Mouse (Mus musculus) limb, embryonic 14.5 days (tissue): Measurements from ENCODE around the gene Sacs. TPM values are rescaled to one million over a fixed set of nuclear protein-coding genes. Genes with fewer than 3 reads are reported as not detected.
A peak's percentile ranks its signal among the peaks of the same experiment; 100 is the strongest.

ENCODE experiments used
- ATAC-seq: fragments of 200-750 bp; cut with Nextera tagmentation; 2 replicates; pipeline ENCODE4 v1.8.0; 2017; ENCODE audit warnings: low read depth, moderate number of reproducible peaks, moderate TSS enrichment; ENCODE audit not compliant: low FRiP score
- DNase-seq: peaks from one replicate; pipeline ENCODE4 v3.0.0-alpha.2; 2015; ENCODE audit warnings: low spot score
- H3K27ac ChIP-seq: fragments of 300-500 bp; sonication (generic); replicated peaks from 2 replicates; pipeline ENCODE4 v1.5.1; 2014; ENCODE audit warnings: low read depth, mild to moderate bottlenecking, low read length, moderate library complexity, mixed read lengths
- H3K27me3 ChIP-seq: fragments of 300-500 bp; sonication (generic); 2 replicates; pipeline ENCODE4 v1.6.1; 2014; ENCODE audit warnings: low read length, mixed read lengths; ENCODE audit not compliant: control insufficient read depth, insufficient read depth
- H3K36me3 ChIP-seq: fragments of 300-500 bp; sonication (generic); 2 replicates; pipeline ENCODE4 v1.6.1; 2014; ENCODE audit warnings: mild to moderate bottlenecking, low read length, moderate library complexity, mixed read lengths; ENCODE audit not compliant: control insufficient read depth, insufficient read depth
- H3K4me1 ChIP-seq: fragments of 300-500 bp; sonication (generic); 2 replicates; pipeline ENCODE4 v1.6.1; 2014; ENCODE audit warnings: antibody characterized with exemption, low read length, mixed read lengths; ENCODE audit not compliant: control insufficient read depth, insufficient read depth
- H3K4me2 ChIP-seq: fragments of 300-500 bp; sonication (generic); replicated peaks from 2 replicates; pipeline ENCODE4 v1.6.1; 2014; ENCODE audit warnings: low read depth, mild to moderate bottlenecking, low read length, moderate library complexity; ENCODE audit not compliant: severe bottlenecking
- H3K4me3 ChIP-seq: fragments of 300-500 bp; sonication (generic); replicated peaks from 2 replicates; pipeline ENCODE4 v1.5.1; 2014; ENCODE audit warnings: low read length
- H3K9ac ChIP-seq: fragments of 300-500 bp; sonication (generic); 2 replicates; pipeline ENCODE4 v1.6.1; 2014; ENCODE audit warnings: mild to moderate bottlenecking, low read depth, low read length, moderate library complexity; ENCODE audit not compliant: severe bottlenecking
- H3K9me3 ChIP-seq: fragments of 300-500 bp; sonication (generic); 2 replicates; pipeline ENCODE4 v1.6.1; 2016; ENCODE audit warnings: low read length; ENCODE audit not compliant: control insufficient read depth
- POLR2A ChIP-seq: fragments of 200-500 bp; IDR thresholded peaks from 2 replicates; pipeline ENCODE4 v1.8.0; 2012; ENCODE audit warnings: inconsistent platforms, mild to moderate bottlenecking, moderate library complexity, borderline replicate concordance; ENCODE audit not compliant: insufficient read depth, insufficient read length; ENCODE audit errors: extremely low read depth
- WGBS: fragments of 180-500 bp; shearing (Covaris S2); extraction: QIAGEN DNeasy Blood & Tissue Kit; methylation state at CpG from one replicate; pipeline ENCODE4 v1.1.7; 2014; 5-methylcytosine and 5-hydroxymethylcytosine counted together
- polyA plus RNA-seq, 2 experiments: library from polyadenylated mRNA; depleted of rRNA in 1 of 2; stranded (reverse) in 1 of 2; unstranded in 1 of 2; fragments of >200 nt; fragmentation: Nextera tagmentation in 1 of 2; extraction: Ambion mirVana in 1 of 2; gene quantifications; 2 replicates each; pipeline versions ENCODE4 v1.2.1 to v1.2.3; 2012 to 2014

Gene Sacs
- polyA plus RNA-seq, 2 experiments = 3.8 to 4.2 TPM

GRCm38 (mm10) chr14:61172548-61173158, 34.4 kb downstream of the Sacs start:
- ATAC-seq (peak; percentile 98), DNase-seq (peak; percentile 98)
- peak overlapping the region; percentile 78 for H3K4me3 ChIP-seq
- WGBS = under 1% methylated on average over 42 of the region's 52 CpGs
- H3K36me3 ChIP-seq = no peaks in the 10 kb centered on the region; the same call in 1 of the 2 replicates
- peak overlapping the region; percentile 73 for H3K4me2 ChIP-seq
- H3K27me3 ChIP-seq = no peaks in the 10 kb centered on the region
- 0 out of 2 replicates have a peak, but pooled peaks have one; percentile 67 for TF ChIP-seq POLR2A
- no peaks in the 10 kb centered on the region for H3K9me3 ChIP-seq
- H3K9ac ChIP-seq = peak overlapping the region; percentile 80
- peak overlapping the region; percentile 82 for H3K27ac ChIP-seq
- peaks cover 8% of the 10 kb centered on the region for H3K4me1 ChIP-seq

- DNase-seq (peak; percentile 59), ATAC-seq (0 out of 2 replicates have a peak, but pooled peaks have one; percentile 1)
- Histone ChIP-seq H3K9ac (peak overlapping the region; percentile 80), H3K4me1 (peaks cover 8% of the 10 kb centered on the region), H3K27me3 (no peaks in the 10 kb centered on the region), H3K4me2 (peak overlapping the region; percentile 73), H3K27ac (peak overlapping the region; percentile 82), H3K36me3 (no peaks in the 10 kb centered on the region; the same call in 1 of the 2 replicates), H3K9me3 (no peaks in the 10 kb centered on the region), H3K4me3 (peak overlapping the region; percentile 78)
- WGBS = 0% methylated on average over 27 of the region's 37 CpGs
- TF ChIP-seq POLR2A = no peak
Observed at GRCm38 (mm10) chr14:61173229-61173628, 35.0 kb downstream of the Sacs start.

GRCm38 (mm10) chr14:61191904-61192303, 53.6 kb downstream of the Sacs start:
- ATAC-seq (no peak), DNase-seq (no peak)
- H3K27ac ChIP-seq = no peak overlapping the region
- H3K4me3 ChIP-seq = no peak overlapping the region
- peaks cover 28% of the 10 kb centered on the region for H3K36me3 ChIP-seq
- no peaks in the 10 kb centered on the region for H3K27me3 ChIP-seq
- 87% methylated on average over 7 of the region's 7 CpGs for WGBS
- no peaks in the 10 kb centered on the region for H3K4me1 ChIP-seq
- H3K9ac ChIP-seq = no peak overlapping the region
- H3K4me2 ChIP-seq = no peak overlapping the region
- TF ChIP-seq POLR2A = no peak
- no peaks in the 10 kb centered on the region for H3K9me3 ChIP-seq

GRCm38 (mm10) chr14:61192326-61192725, 54.1 kb downstream of the Sacs start:
- no peaks in the 10 kb centered on the region for H3K9me3 ChIP-seq
- no peaks in the 10 kb centered on the region for H3K4me1 ChIP-seq
- peaks cover 32% of the 10 kb centered on the region for H3K36me3 ChIP-seq
- H3K27me3 ChIP-seq = no peaks in the 10 kb centered on the region
- H3K4me3 ChIP-seq = no peak overlapping the region
- H3K9ac ChIP-seq = no peak overlapping the region
- no peak for TF ChIP-seq POLR2A
- H3K4me2 ChIP-seq = no peak overlapping the region
- ATAC-seq = no peak
- 72% methylated on average over 10 of the region's 10 CpGs for WGBS
- DNase-seq = no peak
- no peak overlapping the region for H3K27ac ChIP-seq

- H3K9ac ChIP-seq = no peak overlapping the region
- H3K4me2 ChIP-seq = no peak overlapping the region
- no peak overlapping the region for H3K27ac ChIP-seq
- 88% methylated on average over 4 of the region's 4 CpGs for WGBS
- H3K4me1 ChIP-seq = no peaks in the 10 kb centered on the region
- no peak for ATAC-seq
- DNase-seq = no peak
- TF ChIP-seq POLR2A = no peak
- no peaks in the 10 kb centered on the region for H3K9me3 ChIP-seq
- peaks cover 34% of the 10 kb centered on the region for H3K36me3 ChIP-seq
- H3K27me3 ChIP-seq = no peaks in the 10 kb centered on the region
- H3K4me3 ChIP-seq = no peak overlapping the region
Observed at GRCm38 (mm10) chr14:61194416-61194815, 56.2 kb downstream of the Sacs start.
